Mouse (Mus musculus) neural tube, embryonic 15.5 days (tissue): ENCODE data around the gene Dnase2b. TPM values are rescaled to one million over a fixed set of nuclear protein-coding genes. Genes with fewer than 3 reads are reported as not detected.

ENCODE experiments used
- ATAC-seq: fragments of 200-750 bp; cut with Nextera tagmentation; 2 replicates; pipeline ENCODE4 v1.8.0; 2017; ENCODE audit warnings: mild to moderate bottlenecking, moderate TSS enrichment, moderate library complexity; ENCODE audit not compliant: low FRiP score
- H3K27ac ChIP-seq: fragments of 300-500 bp; sonication (generic); replicated peaks from 2 replicates; pipeline ENCODE4 v1.5.1; 2015; ENCODE audit warnings: mild to moderate bottlenecking, inconsistent platforms
- H3K27me3 ChIP-seq: fragments of 300-500 bp; sonication (generic); replicated peaks from 2 replicates; pipeline ENCODE4 v1.6.1; 2015; ENCODE audit warnings: inconsistent platforms
- H3K36me3 ChIP-seq: fragments of 300-500 bp; sonication (generic); 2 replicates; pipeline ENCODE4 v1.6.1; 2015; ENCODE audit warnings: inconsistent platforms
- H3K4me1 ChIP-seq: fragments of 300-500 bp; sonication (generic); 2 replicates; pipeline ENCODE4 v1.6.1; 2015; ENCODE audit warnings: inconsistent platforms
- H3K4me2 ChIP-seq: fragments of 300-500 bp; sonication (generic); 2 replicates; pipeline ENCODE4 v1.6.1; 2015; ENCODE audit warnings: inconsistent platforms, mild to moderate bottlenecking, moderate library complexity
- H3K4me3 ChIP-seq: fragments of 300-500 bp; sonication (generic); replicated peaks from 2 replicates; pipeline ENCODE4 v1.5.1; 2015; ENCODE audit warnings: mild to moderate bottlenecking, inconsistent platforms
- H3K9ac ChIP-seq: fragments of 300-500 bp; sonication (generic); replicated peaks from 2 replicates; pipeline ENCODE4 v1.6.1; 2015; ENCODE audit warnings: mild to moderate bottlenecking, inconsistent platforms
- H3K9me3 ChIP-seq: fragments of 300-500 bp; sonication (generic); replicated peaks from 2 replicates; pipeline ENCODE4 v1.6.1; 2016; ENCODE audit warnings: inconsistent platforms
- WGBS: fragments of 180-500 bp; shearing (Covaris S2); methylation state at CpG from one replicate; pipeline ENCODE4 v1.1.7; 2015; ENCODE audit warnings: mixed read lengths; 5-methylcytosine and 5-hydroxymethylcytosine counted together
- polyA plus RNA-seq: library from polyadenylated mRNA; unstranded; fragments of >200 nt; fragmentation: Nextera tagmentation; extraction: Ambion mirVana; gene quantifications from 2 replicates; pipeline ENCODE4 v1.2.1, GENCODE M21; 2015

Dnase2b gene
- polyA plus RNA-seq, 1 experiment from 2014 or later, result not detected

- Histone ChIP-seq H3K36me3 (no peaks in the 10 kb centered on the region), H3K9me3 (no peaks in the 10 kb centered on the region), H3K27me3 (no peaks in the 10 kb centered on the region), H3K4me2 (no peak overlapping the region), H3K9ac (no peak overlapping the region), H3K27ac (no peak overlapping the region), H3K4me1 (no peaks in the 10 kb centered on the region; the same call in 1 of the 2 replicates), H3K4me3 (no peak overlapping the region)
- 81% methylated on average over 9 of the region's 9 CpGs for WGBS
- no peak for ATAC-seq
Measured at GRCm38 (mm10) chr3:146567884-146568530, 47.4 kb downstream of the Dnase2b start.

- Histone ChIP-seq H3K4me1 (no peaks in the 10 kb centered on the region; the same call in 1 of the 2 replicates), H3K9ac (no peak overlapping the region), H3K9me3 (no peaks in the 10 kb centered on the region), H3K27me3 (no peaks in the 10 kb centered on the region), H3K36me3 (no peaks in the 10 kb centered on the region), H3K4me2 (no peak overlapping the region), H3K27ac (no peak overlapping the region), H3K4me3 (no peak overlapping the region)
- ATAC-seq, result no peak
- WGBS, result 81% methylated on average over 7 of the region's 7 CpGs
Measured at GRCm38 (mm10) chr3:146567366-146567765, 48.0 kb downstream of the Dnase2b start.

- 92% methylated on average over 1 of the region's 1 CpGs for WGBS
- Histone ChIP-seq H3K9ac (no peak overlapping the region), H3K9me3 (no peaks in the 10 kb centered on the region), H3K27ac (no peak overlapping the region), H3K27me3 (no peaks in the 10 kb centered on the region), H3K4me2 (no peak overlapping the region), H3K4me3 (no peak overlapping the region), H3K36me3 (no peaks in the 10 kb centered on the region), H3K4me1 (no peaks in the 10 kb centered on the region; the same call in 1 of the 2 replicates)
- no peak for ATAC-seq
Measured at GRCm38 (mm10) chr3:146565065-146565411, 50.4 kb downstream of the Dnase2b start.

GRCm38 (mm10) chr3:146564268-146565064, 50.9 kb downstream of the Dnase2b start:
- H3K4me3 ChIP-seq, result no peak overlapping the region
- WGBS, result 34% methylated on average over 14 of the region's 14 CpGs
- no peaks in the 10 kb centered on the region for H3K9me3 ChIP-seq
- H3K4me2 ChIP-seq, result 0 out of 2 replicates have a peak overlapping the region, but pooled peaks have one; percentile 1
- H3K27me3 ChIP-seq, result no peaks in the 10 kb centered on the region
- H3K36me3 ChIP-seq, result no peaks in the 10 kb centered on the region
- no peak for ATAC-seq
- H3K9ac ChIP-seq, result no peak overlapping the region
- H3K4me1 ChIP-seq, result no peaks in the 10 kb centered on the region; the same call in 1 of the 2 replicates
- H3K27ac ChIP-seq, result no peak overlapping the region

- no peak for ATAC-seq
- Histone ChIP-seq H3K9me3 (no peaks in the 10 kb centered on the region), H3K4me1 (no peaks in the 10 kb centered on the region; the same call in 1 of the 2 replicates), H3K27ac (no peak overlapping the region), H3K4me2 (no peak overlapping the region), H3K9ac (no peak overlapping the region), H3K27me3 (no peaks in the 10 kb centered on the region), H3K36me3 (no peaks in the 10 kb centered on the region), H3K4me3 (no peak overlapping the region)
- WGBS, result 91% methylated on average over 7 of the region's 7 CpGs
Measured at GRCm38 (mm10) chr3:146562936-146563335, 52.5 kb downstream of the Dnase2b start.

- no peaks in the 10 kb centered on the region for H3K9me3 ChIP-seq
- H3K4me2 ChIP-seq, result no peak overlapping the region
- H3K4me3 ChIP-seq, result no peak overlapping the region
- ATAC-seq, result no peak
- no peak overlapping the region for H3K9ac ChIP-seq
- no peaks in the 10 kb centered on the region for H3K27me3 ChIP-seq
- WGBS, result 89% methylated on average over 6 of the region's 6 CpGs
- no peaks in the 10 kb centered on the region for H3K36me3 ChIP-seq
- H3K27ac ChIP-seq, result no peak overlapping the region
- H3K4me1 ChIP-seq, result no peaks in the 10 kb centered on the region
Measured at GRCm38 (mm10) chr3:146557507-146557906, 57.9 kb downstream of the Dnase2b start.

GRCm38 (mm10) chr3:146556567-146556966, 58.8 kb downstream of the Dnase2b start:
- no peak overlapping the region for H3K27ac ChIP-seq
- H3K4me2 ChIP-seq, result no peak overlapping the region
- no peak for ATAC-seq
- no peaks in the 10 kb centered on the region for H3K36me3 ChIP-seq
- H3K27me3 ChIP-seq, result no peaks in the 10 kb centered on the region
- no peaks in the 10 kb centered on the region for H3K4me1 ChIP-seq
- H3K9me3 ChIP-seq, result no peaks in the 10 kb centered on the region
- H3K4me3 ChIP-seq, result no peak overlapping the region
- H3K9ac ChIP-seq, result no peak overlapping the region
- WGBS, result 94% methylated on average over 1 of the region's 1 CpGs

- H3K27me3 ChIP-seq, result no peaks in the 10 kb centered on the region
- 80% methylated on average over 7 of the region's 7 CpGs for WGBS
- no peak overlapping the region for H3K27ac ChIP-seq
- H3K4me2 ChIP-seq, result no peak overlapping the region
- no peaks in the 10 kb centered on the region for H3K9me3 ChIP-seq
- no peak overlapping the region for H3K4me3 ChIP-seq
- no peak overlapping the region for H3K9ac ChIP-seq
- no peaks in the 10 kb centered on the region for H3K4me1 ChIP-seq
- H3K36me3 ChIP-seq, result no peaks in the 10 kb centered on the region
- ATAC-seq, result no peak
Measured at GRCm38 (mm10) chr3:146554816-146555215, 60.6 kb downstream of the Dnase2b start.

GRCm38 (mm10) chr3:146543632-146544031, 71.8 kb downstream of the Dnase2b start:
- Histone ChIP-seq H3K27me3 (no peaks in the 10 kb centered on the region), H3K4me1 (no peaks in the 10 kb centered on the region), H3K4me3 (no peak overlapping the region), H3K36me3 (no peaks in the 10 kb centered on the region), H3K27ac (no peak overlapping the region), H3K9me3 (no peaks in the 10 kb centered on the region), H3K9ac (no peak overlapping the region), H3K4me2 (no peak overlapping the region)
- ATAC-seq, result no peak
- 17% methylated on average over 1 of the region's 1 CpGs for WGBS

- no peak overlapping the region for H3K27ac ChIP-seq
- no peak overlapping the region for H3K4me2 ChIP-seq
- ATAC-seq, result no peak
- H3K9ac ChIP-seq, result no peak overlapping the region
- H3K4me1 ChIP-seq, result no peaks in the 10 kb centered on the region
- WGBS, result 89% methylated on average over 4 of the region's 4 CpGs
- H3K36me3 ChIP-seq, result no peaks in the 10 kb centered on the region
- H3K9me3 ChIP-seq, result no peaks in the 10 kb centered on the region
- H3K27me3 ChIP-seq, result no peaks in the 10 kb centered on the region
- no peak overlapping the region for H3K4me3 ChIP-seq
Measured at GRCm38 (mm10) chr3:146540521-146541273, 74.7 kb downstream of the Dnase2b start.

GRCm38 (mm10) chr3:146534986-146535385, 80.4 kb downstream of the Dnase2b start:
- ATAC-seq, result no peak
- H3K9me3 ChIP-seq, result no peaks in the 10 kb centered on the region
- H3K4me1 ChIP-seq, result no peaks in the 10 kb centered on the region
- WGBS, result 63% methylated on average over 6 of the region's 6 CpGs
- no peak overlapping the region for H3K9ac ChIP-seq
- no peak overlapping the region for H3K4me2 ChIP-seq
- no peak overlapping the region for H3K4me3 ChIP-seq
- H3K27me3 ChIP-seq, result no peaks in the 10 kb centered on the region
- H3K36me3 ChIP-seq, result no peaks in the 10 kb centered on the region
- H3K27ac ChIP-seq, result no peak overlapping the region
